Mouse (Mus musculus) left cerebral cortex, postnatal 4 days (tissue): ENCODE measurements around the gene Gm28434. TPM values are rescaled to one million over a fixed set of nuclear protein-coding genes. Genes with fewer than 3 reads are reported as not detected.

Experiments used
- DNase-seq: peaks from one replicate; pipeline ENCODE4 v3.0.0-alpha.2; 2022
- intact Hi-C: fragments of 180-260 bp; cut with DNase I; formaldehyde crosslinking; loops from one replicate; pipeline ENCODE4 v1.15.1; 2025
- total RNA-seq, 2 experiments: library from RNA; stranded (reverse); gene quantifications; 2 replicates each; pipeline ENCODE4 v1.2.3; 2021

Gm28434 gene
- total RNA-seq: not detected

- DNase-seq: no peak
- intact Hi-C loops: no loop called here
Measured at GRCm38 (mm10) chr5:87969201-87969600, at the start of gene Gm28434, which contains the start of gene 2310003L06Rik. Gene Gm28434 (plus strand): TSS chr5:87969517. Gene 2310003L06Rik (plus strand): TSS chr5:87969459.

- intact Hi-C loops: no loop called here
- DNase-seq: no peak
Measured at GRCm38 (mm10) chr5:87925372-87925771, 43.9 kb upstream of the Gm28434 start, which contains the start of gene Csn3. Gene Csn3 (plus strand): TSS chr5:87925579.

GRCm38 (mm10) chr5:87931603-87932002 is 37.7 kb upstream of the Gm28434 start:
- intact Hi-C loops: no loop called here
- DNase-seq: no peak

DNA sequence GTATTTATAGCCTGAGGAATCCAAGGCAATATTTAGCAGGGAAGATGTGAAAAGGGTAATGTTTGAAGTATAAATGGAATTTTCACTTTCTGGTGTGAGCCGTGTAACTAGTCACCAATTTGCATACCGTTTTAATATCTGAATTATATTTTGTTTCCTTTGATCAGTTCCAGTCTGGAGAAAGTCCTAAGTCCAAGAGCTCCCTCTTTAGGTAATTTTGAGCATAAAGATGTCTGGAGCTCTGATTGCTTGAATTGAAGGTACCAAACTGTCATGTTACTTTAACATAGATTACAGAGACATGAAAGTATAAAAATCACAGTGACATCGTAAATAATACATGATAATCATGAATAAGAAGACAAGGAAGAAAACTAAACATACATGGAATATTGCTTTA is 28.6 kb upstream of the Gm28434 start:
- no peak for DNase-seq
- intact Hi-C loops: no loop called here

GRCm38 (mm10) chr5:87942515-87942914 is 26.8 kb upstream of the Gm28434 start:
- intact Hi-C loops: no loop called here
- DNase-seq: no peak

DNA sequence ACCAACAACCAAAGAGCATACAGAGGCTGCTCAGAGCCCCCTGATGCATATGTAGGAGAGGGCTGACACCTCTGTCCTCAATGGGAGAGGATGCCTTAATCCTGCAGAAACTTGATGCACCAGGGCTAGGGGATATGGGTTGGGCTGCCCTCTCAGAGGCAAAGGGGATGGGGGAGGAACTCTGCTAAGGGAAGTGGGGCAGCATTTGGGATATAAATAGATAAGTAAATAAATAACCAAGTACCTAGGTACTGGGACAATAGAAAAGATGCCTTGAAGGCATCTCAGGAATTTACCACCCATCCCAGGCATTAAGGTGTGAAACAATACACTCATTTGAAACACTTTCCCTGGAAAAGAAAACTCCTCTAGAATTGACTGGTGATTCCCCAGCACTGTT is 17.5 kb upstream of the Gm28434 start:
- no peak for DNase-seq
- intact Hi-C loops: no loop called here

DNA sequence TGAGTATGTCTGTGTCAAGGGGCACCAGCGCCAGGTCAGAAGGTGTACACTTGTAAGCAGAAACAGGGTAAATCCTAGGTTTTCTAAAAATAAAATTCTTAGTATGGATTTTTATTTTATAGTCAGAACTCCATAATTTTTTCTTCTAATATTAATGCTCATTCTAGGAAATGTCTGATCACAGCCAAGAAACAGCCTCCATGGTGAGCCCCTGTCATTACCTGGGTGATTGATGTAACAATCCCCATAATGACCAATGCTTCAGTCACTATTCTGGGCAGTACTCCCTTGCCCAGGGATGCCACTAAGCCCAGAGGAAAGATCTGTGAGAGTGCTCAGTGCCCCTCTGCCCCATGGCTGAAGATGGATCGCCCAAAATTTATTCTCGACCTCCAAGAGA is 9.8 kb downstream of the Gm28434 start, which contains the start of gene Cabs1:
TSS of gene Cabs1 (plus strand) at position 301 of the 400 bp plus-strand sequence.
- intact Hi-C loops: no loop called here

GRCm38 (mm10) chr5:87982468-87983214 is 13.3 kb downstream of the Gm28434 start:
- no peak for DNase-seq
- intact Hi-C loops: no loop called here

More for the DNA sequence above, 9.8 kb downstream of the Gm28434 start, which contains the start of gene Cabs1:
- no peak for DNase-seq

- intact Hi-C loops: no loop called here
- DNase-seq: no peak
Measured at GRCm38 (mm10) chr5:88002249-88002648, 32.9 kb downstream of the Gm28434 start, which contains the start of gene Smr3a. Gene Smr3a (plus strand): TSS chr5:88002549.

- intact Hi-C loops: no loop called here
- DNase-seq: no peak
Measured at GRCm38 (mm10) chr5:88005241-88005640, 35.9 kb downstream of the Gm28434 start.

Other genes starting within 250 kb of the Gm28434 start
- gene Csn1s2a, start 194.9 kb upstream of the Gm28434 start, total RNA-seq: not detected
- gene Csn1s2b, start 161.4 kb upstream of the Gm28434 start, total RNA-seq: not detected
- not detected for gene Prr27, start 143.8 kb upstream of the Gm28434 start, total RNA-seq
- not detected for gene Odam, start 84.5 kb upstream of the Gm28434 start, total RNA-seq
- gene Csn3, start 43.9 kb upstream of the Gm28434 start, total RNA-seq: not detected
- under 1 TPM in 1 of 2 experiments, not detected in 1; 0.22 TPM for gene 2310003L06Rik, start 58 bp upstream of the Gm28434 start, total RNA-seq
- gene Cabs1, start 9.9 kb downstream of the Gm28434 start, total RNA-seq: not detected
- not detected for gene Smr3a, start 33.0 kb downstream of the Gm28434 start, total RNA-seq
- not detected for gene Smr2, start 117.0 kb downstream of the Gm28434 start, total RNA-seq
- gene Gm11116, start 142.0 kb downstream of the Gm28434 start, total RNA-seq: not detected
- not detected for gene Gm11115, start 184.6 kb downstream of the Gm28434 start, total RNA-seq